28 mouse cellular contexts compared by ENCODE assay signal in genomic region chr17:75115594-75115993, GRCm38 (mm10).
"Had no signal": no experiment of that assay in that cellular context is flagged by ENCODE, and none has a peak within 500 bp of the region (broad histone marks: within the 10 kb centered on the region; RNA-seq: fewer than 3 reads in every experiment).

No protein-coding gene starts in this region.

- H3K4me2 ChIP-seq: heart, embryonic 11.5 days; heart, embryonic 13.5 days; heart, embryonic 15.5 days; hindbrain, embryonic 12.5 days; hindbrain, embryonic 14.5 days; intestine, embryonic 15.5 days; limb, embryonic 12.5 days; liver, embryonic 11.5 days; liver, embryonic 13.5 days; liver, embryonic 15.5 days had no signal

- H3K36me3 ChIP-seq: heart, embryonic 13.5 days; heart, embryonic 15.5 days; hindbrain, embryonic 10.5 days; hindbrain, embryonic 12.5 days; intestine, embryonic 15.5 days; limb, embryonic 10.5 days; limb, embryonic 12.5 days; liver, embryonic 13.5 days; liver, embryonic 15.5 days had no signal

- H3K4me1 ChIP-seq: hindbrain, embryonic 12.5 days; intestine, embryonic 15.5 days; liver, embryonic 15.5 days had no signal

- ATAC-seq: hindbrain, embryonic 16.5 days; inflammation-experienced regulatory T-cells, adult 6 months; intestine, embryonic 15.5 days; intestine, postnatal 0 days had no signal

- H3K9ac ChIP-seq: heart, embryonic 13.5 days; heart, embryonic 15.5 days; hindbrain, embryonic 12.5 days; hindbrain, embryonic 14.5 days; intestine, embryonic 15.5 days; limb, embryonic 12.5 days; liver, embryonic 13.5 days; liver, embryonic 15.5 days had no signal

- H3K27ac ChIP-seq: gastrocnemius, adult 2 months; heart, adult 2 months; heart, embryonic 13.5 days; heart, embryonic 15.5 days; hindbrain, embryonic 10.5 days; hindbrain, embryonic 12.5 days; hindbrain, embryonic 14.5 days; intestine, embryonic 15.5 days; layer of hippocampus, adult 2 months; left cerebral cortex, adult 2 months; limb, embryonic 10.5 days; limb, embryonic 12.5 days; liver, embryonic 13.5 days; liver, embryonic 15.5 days had no signal

- H3K4me3 ChIP-seq: gastrocnemius, adult 2 months; heart, adult 2 months; heart, embryonic 13.5 days; heart, embryonic 15.5 days; hindbrain, embryonic 10.5 days; hindbrain, embryonic 12.5 days; intestine, embryonic 15.5 days; layer of hippocampus, adult 2 months; left cerebral cortex, adult 2 months; limb, embryonic 10.5 days; limb, embryonic 12.5 days; liver, embryonic 13.5 days; liver, embryonic 15.5 days had no signal

- H3K27me3 ChIP-seq: heart, embryonic 13.5 days; heart, embryonic 15.5 days; hindbrain, embryonic 12.5 days; intestine, embryonic 15.5 days; limb, embryonic 12.5 days; liver, embryonic 13.5 days; liver, embryonic 15.5 days had no signal

- DNase-seq: gastrocnemius, adult 2 months; gastrocnemius, postnatal 10 days; gastrocnemius, postnatal 25 days; heart, adult 2 months; heart, postnatal 14 days; heart, postnatal 4 days; kidney, adult 9 months; kidney, postnatal 10 days; kidney, postnatal 25 days; kidney, postnatal 4 days; liver; liver, embryonic 13.5 days had no signal

- H3K9me3 ChIP-seq: heart, embryonic 13.5 days; heart, embryonic 15.5 days; hindbrain, embryonic 10.5 days; hindbrain, embryonic 12.5 days; intestine, embryonic 15.5 days; limb, embryonic 10.5 days; limb, embryonic 12.5 days; liver, embryonic 13.5 days; liver, embryonic 15.5 days had no signal
